Mouse (Mus musculus) spleen, postnatal 14 days (tissue): ENCODE results near the gene Wdr89.

Experiments
- DNase-seq, 2 experiments: peaks; one replicate each; pipeline ENCODE4 v3.0.0; 2021 to 2022; ENCODE audit warnings: low spot score in 2 of 2

The Wdr89 gene

DNA sequence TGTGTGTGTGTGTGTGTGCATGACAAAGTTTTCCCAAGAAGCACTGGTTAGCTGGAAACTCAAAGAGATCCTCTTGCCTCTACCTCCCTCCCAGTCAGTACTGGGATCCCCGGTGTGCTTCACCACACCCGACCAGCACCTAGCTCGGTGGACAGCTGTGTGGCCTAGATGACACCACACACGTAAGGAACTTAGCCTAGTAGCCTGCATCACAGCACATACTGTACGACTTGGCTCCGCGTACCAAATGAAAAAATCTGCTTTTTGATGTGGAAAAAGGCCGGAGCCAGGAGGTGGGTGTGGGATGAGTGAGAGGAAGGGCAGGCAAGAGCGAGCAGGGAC is 450 bp downstream of the Wdr89 start:
- DNase-seq = no peak

DNA sequence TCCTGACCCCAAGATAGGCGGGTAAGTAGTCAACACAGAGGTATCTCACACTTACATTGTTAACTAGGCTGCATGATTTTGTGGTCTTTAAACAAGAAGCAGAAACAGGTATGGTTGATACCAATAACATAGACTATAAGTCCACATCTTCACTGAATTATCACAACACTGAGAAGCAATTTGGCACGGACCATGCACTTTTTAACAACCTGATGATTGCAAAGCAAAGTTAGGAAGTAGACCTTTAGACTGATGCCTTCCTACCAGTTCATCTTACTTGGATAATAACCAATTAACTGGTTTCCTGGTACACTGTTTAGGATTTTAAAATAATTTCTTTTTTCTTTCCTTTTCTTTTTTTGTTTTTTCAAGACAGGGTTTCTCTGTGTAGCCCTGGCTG is 1.1 kb downstream of the Wdr89 start:
- no peak for DNase-seq

DNA sequence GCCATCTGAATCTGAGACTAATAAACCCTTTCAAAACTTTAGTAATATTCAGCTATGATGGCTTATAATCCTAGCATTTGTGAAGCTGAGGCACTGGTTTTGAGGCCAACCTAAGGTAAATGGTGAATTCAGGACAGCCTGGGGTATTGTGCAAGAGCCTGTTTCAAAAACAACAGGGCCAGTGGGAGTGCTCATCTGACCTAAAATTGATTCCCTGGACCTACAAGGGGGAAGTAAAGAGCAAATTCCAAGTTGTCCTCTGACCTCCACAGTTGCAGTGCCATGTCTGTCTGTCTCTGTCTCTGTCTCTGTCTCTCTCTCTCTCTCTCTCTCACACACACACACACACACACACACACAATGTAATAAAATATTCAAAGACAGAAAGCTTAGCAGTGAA is 2.4 kb downstream of the Wdr89 start:
- no peak for DNase-seq

DNA sequence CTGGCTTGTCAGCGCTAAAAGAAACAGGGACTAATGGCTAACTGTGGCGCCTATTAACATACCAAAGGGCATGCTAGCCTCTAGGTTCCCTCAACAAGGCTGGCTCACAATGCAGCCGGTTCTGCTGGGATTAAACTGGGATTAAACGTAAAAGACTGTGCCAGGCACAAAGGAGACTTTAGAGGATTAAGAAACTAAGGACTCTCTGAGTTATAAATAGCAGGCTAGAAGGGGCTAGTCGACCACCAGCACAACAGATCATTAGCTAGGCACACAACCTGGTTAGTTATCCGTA is 4.9 kb downstream of the Wdr89 start:
- no peak for DNase-seq

DNA sequence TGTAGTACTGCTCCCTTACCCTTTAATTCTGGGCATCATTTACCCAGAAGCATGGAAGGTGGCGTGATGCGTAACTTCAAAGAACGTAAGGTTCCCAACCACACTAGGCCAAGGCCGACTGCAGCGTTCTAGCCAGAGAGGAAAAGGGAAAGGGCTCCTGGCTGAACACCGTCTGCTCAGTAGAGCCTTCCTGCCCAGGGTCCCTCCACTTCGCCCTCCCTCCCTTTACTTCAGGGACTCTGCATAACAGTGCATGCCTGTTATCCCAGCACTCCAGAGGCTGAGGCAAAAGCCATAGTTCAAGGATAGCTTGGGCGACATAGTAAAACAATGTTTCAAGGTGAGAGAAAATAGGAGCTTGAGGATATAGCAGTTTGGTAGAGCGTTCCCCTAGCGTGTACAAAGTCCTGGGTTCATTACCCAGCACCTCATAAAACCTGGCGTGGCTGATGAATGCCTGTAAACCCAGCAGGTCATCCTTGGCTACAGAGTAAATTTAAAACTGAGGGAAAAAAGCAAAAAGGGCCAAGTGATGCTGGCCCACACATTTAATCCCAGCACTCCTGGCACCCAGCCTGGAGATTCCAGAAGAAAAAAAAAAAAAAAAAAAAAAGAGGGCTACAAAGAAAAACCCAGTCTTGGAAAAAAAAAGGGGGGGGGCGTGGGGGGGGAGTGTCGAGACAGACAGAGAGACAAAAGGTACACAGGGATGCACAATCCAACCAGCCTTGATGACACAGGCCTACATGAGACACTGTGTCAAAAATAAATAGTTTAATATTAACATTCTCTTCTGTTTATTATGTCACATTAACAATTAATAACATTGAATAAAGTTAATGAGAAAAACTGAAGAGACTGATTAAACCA is 5.5 kb downstream of the Wdr89 start:
- DNase-seq = no peak

DNA sequence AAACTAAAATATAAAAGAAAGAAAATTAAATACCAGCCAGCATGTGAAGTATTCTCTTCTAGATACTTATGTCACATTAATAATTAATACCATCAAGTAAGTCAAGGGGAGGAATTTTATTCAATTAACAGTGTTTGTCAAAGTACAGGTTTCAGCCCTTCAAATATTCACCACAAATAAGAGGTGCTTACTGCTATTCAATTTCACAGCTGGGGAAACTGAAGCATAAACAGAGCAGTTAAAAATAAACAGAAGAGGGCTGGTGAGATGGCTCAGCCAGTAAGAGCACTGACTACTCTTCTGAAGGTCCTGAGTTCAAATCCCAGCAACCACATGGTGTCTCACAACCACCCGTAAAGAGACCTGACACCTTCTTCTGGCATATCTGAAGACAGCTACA is 7.0 kb downstream of the Wdr89 start:
- DNase-seq = no peak

DNA sequence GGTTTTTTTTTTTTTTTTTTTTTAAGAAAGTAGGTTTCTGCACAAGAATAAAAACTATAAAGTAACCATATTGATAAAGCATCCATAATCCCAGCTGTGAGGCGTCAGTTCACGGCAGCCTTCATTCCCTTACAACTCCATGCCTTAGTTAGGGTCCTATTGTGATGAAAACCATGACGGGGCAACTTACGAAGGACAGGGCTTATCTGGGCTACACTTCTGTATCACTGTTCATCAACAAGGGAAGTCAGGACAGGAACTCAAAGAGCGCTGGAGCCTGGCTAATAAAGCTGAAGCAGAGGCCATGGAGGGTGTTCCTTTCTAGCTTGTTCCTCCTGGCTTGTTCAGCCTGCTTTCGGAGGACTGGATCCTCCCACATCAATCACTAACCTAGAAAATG is 10.9 kb downstream of the Wdr89 start:
- DNase-seq = no peak

DNA sequence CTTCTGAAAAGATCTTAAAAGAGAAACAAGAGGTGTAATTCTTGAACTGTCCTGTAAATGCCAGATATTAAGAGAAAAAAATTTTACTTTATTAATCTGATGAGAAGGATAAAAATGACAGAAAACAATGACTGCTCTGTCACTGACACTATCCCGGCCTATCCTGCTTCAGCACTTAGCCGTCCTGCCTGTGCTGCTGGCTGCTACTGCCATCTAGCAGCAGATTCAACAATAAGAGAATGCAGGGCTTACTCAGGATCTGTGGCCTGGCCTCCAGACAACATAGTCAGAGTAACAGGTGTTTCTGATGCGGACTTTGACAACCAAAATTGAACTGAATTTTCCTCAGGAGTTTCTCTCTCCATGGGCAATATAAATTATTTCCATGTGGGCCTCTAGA is 12.8 kb downstream of the Wdr89 start:
- no peak for DNase-seq

DNA sequence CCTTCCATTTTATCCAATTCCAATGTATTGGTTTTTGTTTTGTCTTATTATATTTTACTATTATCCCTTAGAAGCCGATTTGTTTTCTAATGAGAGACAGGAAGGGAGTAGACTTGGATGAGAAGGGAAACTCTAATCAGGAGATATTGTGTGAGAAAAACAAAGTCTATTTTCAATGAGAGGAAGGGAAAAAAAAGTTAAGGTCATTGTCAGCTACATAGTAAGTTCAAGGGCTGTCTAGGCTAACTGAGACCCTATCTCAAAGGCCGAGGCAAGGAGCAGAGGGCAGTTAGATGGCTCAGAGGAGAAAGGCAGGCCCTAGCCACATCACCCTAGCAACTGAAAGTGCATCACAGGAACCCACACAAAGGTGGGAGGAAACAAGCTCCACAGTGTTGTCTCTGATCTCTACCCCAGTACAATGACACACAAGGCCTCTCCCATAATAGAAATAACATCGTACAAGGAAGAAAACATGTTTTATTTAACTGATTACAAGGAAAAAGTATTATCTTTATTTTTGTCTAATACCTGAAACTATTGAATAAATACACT is 15.0 kb downstream of the Wdr89 start:
- no peak for DNase-seq

DNA sequence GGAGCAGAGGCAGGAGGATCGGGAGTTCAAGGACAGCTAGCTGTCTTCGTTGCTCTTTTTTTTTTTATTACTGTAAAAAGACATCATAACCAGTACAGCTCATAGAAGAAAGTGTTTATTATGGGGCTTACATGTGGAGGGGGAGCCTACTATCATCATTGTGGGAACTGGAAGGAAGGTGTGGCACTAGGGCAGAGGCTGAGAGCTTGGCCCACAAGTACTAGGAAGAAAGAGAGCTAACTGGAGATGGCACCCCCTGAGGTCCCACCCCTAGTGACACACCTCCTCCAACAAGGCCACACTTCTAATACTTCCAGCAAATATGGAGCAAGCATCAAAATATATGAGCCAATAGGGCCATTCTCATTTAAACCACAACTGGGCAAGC is 19.6 kb downstream of the Wdr89 start:
- no peak for DNase-seq

DNA sequence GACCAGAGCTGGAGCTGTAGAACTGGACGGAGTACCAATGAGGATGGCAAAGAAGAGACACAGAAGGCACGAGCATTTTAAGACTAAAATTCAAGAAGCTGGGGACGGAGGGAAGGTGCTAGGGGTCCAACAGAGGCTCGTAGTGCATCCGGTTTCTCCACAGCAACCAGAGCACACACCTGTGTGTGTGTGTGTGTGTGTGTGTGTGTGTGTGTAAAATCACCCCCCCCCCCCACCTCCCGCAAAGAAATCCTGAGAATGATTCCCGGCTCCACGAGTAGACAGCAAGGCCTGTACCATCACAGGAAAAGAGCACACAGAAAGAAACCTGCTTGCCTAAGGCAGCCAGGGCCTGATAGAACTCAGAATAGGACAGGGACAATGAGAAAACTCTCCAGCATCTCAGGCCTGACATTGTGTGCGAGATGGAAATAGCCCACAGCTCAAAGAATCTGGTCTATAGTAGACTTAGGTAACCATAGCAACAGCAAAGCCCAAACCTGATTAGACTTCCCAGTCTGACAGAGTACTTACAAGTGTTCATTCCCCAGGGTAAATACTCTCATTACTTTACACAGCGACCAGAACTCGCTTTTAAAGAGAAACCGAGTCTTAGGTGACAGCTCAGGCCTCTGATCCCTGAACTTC is 20.2 kb downstream of the Wdr89 start:
- DNase-seq = no peak

DNA sequence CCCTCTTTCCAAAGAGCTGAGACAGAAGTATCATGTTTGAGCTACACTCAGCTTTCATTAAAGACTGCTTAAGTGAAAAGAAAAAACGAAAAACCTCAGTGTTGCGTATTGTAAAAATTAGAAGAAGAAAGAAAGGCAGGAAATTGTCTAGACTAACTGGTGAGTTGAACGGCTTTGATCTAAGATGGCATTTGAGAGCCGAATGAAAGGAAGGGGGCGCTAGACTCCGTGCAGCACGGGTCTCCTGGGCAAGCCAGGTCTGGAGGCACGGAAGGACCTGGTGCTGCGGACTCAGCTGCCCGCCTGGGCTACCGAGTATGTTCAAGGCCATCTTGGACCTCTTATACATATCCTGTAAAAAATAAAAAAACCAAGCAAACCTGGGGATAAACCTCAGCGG is 21.1 kb downstream of the Wdr89 start:
- no peak for DNase-seq

DNA sequence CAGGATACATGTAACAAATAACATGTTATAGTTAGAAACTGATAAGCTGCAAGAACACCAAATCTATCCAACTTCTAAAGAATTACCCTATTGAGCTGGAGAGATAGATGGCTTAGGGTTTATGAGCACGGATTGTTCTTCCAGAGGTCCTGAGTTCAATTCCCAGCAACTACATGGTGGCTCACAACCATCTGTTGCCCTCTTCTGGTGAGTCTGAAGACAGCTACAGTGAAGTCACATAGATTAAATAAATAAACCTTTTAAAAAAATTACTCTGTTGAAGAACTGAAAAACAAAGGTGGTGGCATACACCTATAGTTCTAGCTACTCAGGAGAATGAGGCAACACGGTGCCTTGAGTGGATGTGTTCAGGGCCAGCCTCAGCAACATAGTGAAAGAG is 21.7 kb downstream of the Wdr89 start:
- no peak for DNase-seq

DNA sequence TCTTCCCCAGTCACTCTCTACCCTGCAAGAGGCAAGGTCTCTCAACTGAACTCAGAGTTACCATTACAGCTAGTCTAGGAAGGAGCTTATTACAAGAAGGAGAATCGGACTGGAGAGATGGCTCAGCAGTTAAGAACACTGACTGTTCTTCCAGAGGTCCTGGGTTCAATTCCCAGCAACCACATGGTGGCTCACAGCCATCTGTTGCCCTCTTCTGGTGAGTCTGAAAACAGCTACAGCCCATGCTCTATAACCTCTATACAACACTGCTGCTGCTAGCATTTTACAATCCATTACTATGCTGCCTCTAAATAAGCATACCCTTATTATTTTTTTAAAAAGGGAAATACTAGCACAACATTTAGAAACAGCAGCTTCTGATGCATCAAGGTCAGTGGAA is 23.6 kb downstream of the Wdr89 start:
- no peak for DNase-seq

DNA sequence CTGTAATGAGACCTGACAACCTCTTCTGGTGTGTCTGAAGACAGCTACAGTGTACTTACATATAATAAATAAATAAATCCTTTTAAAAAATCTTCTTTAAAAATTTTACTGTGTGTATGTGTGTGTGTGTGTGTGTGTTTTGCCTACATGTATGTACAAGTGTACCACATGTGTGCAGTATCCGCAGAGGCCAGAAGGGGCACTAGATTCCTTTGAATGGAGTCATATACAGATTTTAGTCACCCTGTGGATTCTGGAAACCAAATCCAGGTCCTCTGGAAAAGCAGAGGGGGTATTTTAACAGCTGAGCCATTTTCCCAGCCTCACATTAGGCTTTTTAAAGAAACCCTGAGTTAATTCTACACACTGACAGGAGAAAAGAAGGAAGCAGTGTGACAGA is 27.6 kb downstream of the Wdr89 start:
- no peak for DNase-seq

DNA sequence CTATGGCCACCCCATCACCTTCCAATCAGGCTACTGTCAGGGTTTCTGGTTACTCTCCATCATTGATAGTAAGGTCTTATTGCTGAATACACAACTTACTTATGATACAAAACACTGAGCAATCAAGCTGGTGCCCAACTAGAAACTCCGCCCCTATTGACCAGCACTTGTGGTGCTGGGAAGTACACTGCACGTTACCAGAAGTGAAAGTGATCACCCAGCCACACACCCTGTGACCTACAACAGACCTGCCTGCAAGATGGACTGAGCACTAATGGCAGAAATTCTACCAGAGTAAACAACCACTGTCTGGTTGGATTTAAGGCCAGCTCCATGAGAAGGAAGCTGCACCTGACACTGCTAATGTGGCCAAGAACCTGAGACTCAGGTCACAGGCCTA is 31.0 kb downstream of the Wdr89 start:
- no peak for DNase-seq

DNA sequence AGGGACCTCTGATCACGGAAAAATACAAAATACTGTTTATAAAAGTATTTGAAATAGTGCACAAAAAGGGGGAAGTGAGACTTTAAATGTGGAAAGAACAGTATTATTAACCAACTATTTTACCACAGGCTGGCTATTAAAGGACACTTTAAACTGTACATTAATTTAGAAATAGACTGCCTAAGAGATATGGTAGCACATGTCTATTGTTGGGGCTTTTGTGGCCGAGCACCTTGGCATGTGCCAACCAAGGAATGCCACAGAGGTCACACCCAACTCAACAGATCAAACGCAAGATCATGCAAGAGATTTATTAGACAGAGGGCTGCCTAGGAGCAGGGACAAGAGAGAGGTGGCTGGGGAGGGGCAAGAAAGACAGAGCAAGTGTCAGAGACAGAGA is 32.2 kb downstream of the Wdr89 start:
- no peak for DNase-seq

DNA sequence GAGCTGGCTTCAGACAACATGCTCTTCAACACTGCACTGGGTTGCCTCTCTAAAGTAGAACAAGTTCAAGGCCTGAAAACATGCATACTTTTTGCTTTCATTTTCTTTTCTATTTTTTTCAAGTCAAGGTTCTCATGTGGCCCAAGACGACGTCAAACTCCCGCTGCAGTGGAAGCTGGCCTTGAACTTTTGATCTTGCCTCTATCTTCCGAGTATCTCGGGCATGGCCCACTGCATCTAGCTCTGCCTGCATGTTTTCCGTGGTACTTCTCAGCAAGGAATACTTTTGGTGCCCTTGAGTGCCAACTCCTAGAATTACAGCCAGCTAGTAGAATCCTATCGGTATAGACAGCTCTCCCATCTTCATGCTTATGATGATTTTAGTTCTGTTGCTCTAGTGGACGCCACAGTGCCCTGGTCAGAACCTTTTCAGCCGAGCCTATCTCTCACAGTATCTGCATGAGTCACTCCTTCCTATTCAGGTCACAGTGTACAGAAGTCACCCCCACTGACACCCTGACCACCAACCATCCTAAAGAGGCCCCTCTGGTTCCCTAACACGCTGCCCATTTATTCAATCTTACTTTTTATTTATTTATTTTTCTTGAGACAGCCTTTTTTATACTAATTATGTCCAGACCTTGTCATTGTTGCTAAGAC is 33.4 kb downstream of the Wdr89 start:
- DNase-seq = no peak

DNA sequence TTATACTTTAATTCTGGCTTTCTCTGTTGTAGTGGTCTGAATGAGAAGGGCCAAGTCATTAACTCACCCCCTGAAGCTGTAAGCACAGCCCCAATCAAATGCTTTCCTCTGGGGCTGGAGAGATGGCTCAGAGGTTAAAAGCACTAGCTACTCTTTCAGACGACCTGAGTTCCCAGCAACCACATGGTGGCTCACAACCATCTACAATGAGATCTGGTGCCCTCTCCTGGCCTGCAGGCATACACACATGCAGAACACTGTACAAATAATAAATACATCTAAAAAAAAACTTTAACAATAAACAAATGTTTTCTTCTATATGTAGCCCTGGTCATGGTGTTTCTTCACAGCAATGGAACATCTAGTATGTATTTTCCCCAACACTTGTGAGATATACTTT is 39.7 kb downstream of the Wdr89 start:
- DNase-seq = no peak

DNA sequence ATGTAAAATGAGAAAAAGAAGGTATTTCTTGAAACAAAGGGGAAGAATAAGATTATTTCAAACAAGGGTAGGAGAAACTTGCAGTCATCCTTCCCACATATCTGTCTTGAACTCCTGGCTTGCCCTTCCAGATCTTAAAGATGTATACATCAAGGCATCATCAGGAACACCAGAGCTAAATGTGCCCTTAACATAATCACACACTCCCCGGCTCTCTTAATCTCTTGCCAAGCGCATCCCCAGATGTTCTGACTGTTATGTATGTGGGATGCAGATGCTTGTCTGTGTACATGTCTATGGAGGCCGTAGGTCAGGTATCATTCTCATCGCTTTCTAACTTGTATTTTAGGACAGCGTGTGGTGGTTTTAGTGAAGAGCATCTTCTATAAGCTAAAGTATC is 46.0 kb downstream of the Wdr89 start:
- no peak for DNase-seq

DNA sequence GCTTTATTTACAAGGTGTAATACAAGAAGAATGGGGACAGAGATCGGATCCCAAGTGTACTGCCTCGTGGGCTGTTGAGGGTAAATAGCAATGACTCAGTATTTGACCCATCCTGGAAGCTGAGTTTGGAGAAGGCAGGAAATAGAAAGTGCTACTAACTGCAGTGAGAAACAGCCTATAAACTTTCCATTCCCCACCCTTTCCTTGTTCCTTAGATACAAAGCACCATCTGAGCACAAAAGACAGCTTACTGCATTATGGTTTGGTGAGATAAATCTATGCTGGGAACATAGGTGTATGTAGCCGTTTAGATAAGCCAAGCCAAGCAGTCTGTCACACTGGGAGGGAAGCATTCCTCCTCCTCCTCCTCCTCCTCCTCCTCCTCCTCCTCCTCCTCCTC is 46.5 kb downstream of the Wdr89 start:
- no peak for DNase-seq

DNA sequence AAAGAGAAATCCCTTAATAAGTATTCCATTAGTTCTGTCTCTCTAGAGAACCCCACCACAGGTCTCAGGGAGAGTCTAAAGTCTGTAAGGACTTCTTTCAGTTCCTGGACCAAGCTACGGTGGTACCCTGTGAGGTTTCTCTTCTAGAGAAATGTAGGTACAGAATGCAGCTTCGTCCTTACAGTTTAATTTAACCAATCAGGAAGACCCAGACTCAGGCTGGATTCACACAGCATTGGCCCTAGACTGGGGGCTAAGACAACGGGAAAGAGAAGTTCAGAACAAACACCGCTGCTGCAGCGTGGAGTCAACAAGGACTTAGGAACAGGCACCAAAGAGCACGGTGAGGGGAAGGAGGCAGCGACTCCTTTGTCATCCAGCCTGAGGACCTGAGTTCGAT is 52.5 kb downstream of the Wdr89 start:
- no peak for DNase-seq

DNA sequence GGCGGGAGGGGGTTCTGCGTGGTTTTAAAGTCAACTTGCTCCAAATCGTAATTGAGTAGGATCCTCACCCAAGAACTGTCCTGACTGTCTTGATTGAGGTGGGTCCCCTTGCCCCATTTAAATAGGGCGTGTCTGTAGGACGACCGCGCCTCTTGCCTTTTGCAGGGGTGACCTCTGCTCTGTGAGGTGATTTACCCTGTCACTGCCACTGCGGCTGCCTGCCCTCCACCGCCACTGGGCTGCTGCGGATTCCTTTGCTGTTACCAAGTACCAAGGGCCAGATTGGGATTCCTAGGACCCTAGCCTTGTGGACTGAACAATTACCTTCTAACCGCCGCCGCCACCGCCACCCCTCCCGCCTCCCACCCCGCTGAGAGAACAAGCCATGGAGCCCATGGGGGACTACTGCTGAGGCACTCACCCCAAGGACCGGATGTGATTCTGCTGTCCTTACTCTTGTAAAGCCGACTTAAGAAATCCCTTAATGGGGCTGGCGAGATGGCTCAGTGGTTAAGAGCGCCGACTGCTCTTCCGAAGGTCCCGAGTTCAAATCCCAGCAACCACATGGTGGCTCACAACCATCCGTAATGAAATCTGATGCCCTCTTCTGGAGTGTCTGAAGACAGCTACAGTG is 53.1 kb downstream of the Wdr89 start:
- no peak for DNase-seq
